Mouse (Mus musculus): ENCODE data around the gene Cyp4a12a. TPM values are rescaled to one million over a fixed set of nuclear protein-coding genes. Genes with fewer than 3 reads are reported as not detected.
"Not testable (repeated sequence)": the region's sequence is repeated elsewhere in the genome, so short reads cannot be mapped to it uniquely, and the experiment has no call there.

The Cyp4a12a gene
- polyA plus RNA-seq, 1 experiment from 2014 or later: not detected

- not testable (repeated sequence) for DNase-seq (ENCODE audit: low spot score); H3K4me2 ChIP-seq (ENCODE audit: low read length); ATAC-seq (replicated peaks; ENCODE audit: low FRiP score, low TSS enrichment, low read depth); H3K27ac ChIP-seq (ENCODE audit: low read depth); H3K4me3 ChIP-seq (ENCODE audit: low read depth, low read length); H3K9ac ChIP-seq (ENCODE audit: low read length); H3K27me3 ChIP-seq (replicated peaks; ENCODE audit: control insufficient read depth, insufficient read depth, low read length); H3K4me1 ChIP-seq (replicated peaks; ENCODE audit: control insufficient read depth, insufficient read depth, low read length); H3K36me3 ChIP-seq (ENCODE audit: control insufficient read depth, insufficient read depth, low read length); H3K9me3 ChIP-seq (ENCODE audit: control insufficient read depth, low read length)
Observed at GRCm38 (mm10) chr4:115368067-115368466, 69.2 kb downstream of the Cyp4a12a start.

Other genes starting within 250 kb of the Cyp4a12a start
- gene Tal1, start 242.6 kb upstream of the Cyp4a12a start, polyA plus RNA-seq (2014; fragmentation: Nextera tagmentation; extraction: Ambion mirVana): 0.96 and 1.1 TPM in 2 replicates
- 41.8 and 50.5 TPM in 2 replicates for gene Pdzk1ip1, start 210.3 kb upstream of the Cyp4a12a start, polyA plus RNA-seq (2014; fragmentation: Nextera tagmentation; extraction: Ambion mirVana)
- gene Cyp4x1, start 164.8 kb upstream of the Cyp4a12a start, polyA plus RNA-seq (2014; fragmentation: Nextera tagmentation; extraction: Ambion mirVana): 0.52 and 0.62 TPM in 2 replicates
- gene Cyp4a29, start 57.0 kb upstream of the Cyp4a12a start, polyA plus RNA-seq (2014; fragmentation: Nextera tagmentation; extraction: Ambion mirVana): not detected in 2 replicates
- not detected in 2 replicates for gene Cyp4a12b, start 112.6 kb downstream of the Cyp4a12a start, polyA plus RNA-seq (2014; fragmentation: Nextera tagmentation; extraction: Ambion mirVana)
- gene Cyp4a30b, start 153.6 kb downstream of the Cyp4a12a start, polyA plus RNA-seq (2014; fragmentation: Nextera tagmentation; extraction: Ambion mirVana): not detected in 2 replicates
- gene Cyp4a14, start 197.1 kb downstream of the Cyp4a12a start, polyA plus RNA-seq (2014; fragmentation: Nextera tagmentation; extraction: Ambion mirVana): not detected in 2 replicates
- gene Cyp4a10, start 219.2 kb downstream of the Cyp4a12a start, polyA plus RNA-seq (2014; fragmentation: Nextera tagmentation; extraction: Ambion mirVana): not detected in 2 replicates

Data from intestine, embryonic 14.5 days (tissue).